Mouse (Mus musculus) gastrocnemius, adult 18-20 months (tissue): ENCODE results near the gene Rps28. TPM values are rescaled to one million over a fixed set of nuclear protein-coding genes. Genes with fewer than 3 reads are reported as not detected.

Source experiments
- DNase-seq: peaks from one replicate; pipeline ENCODE4 v3.0.0; 2021; ENCODE audit warnings: low spot score
- total RNA-seq, 2 experiments: library from RNA; stranded (reverse); gene quantifications; 2 replicates each; pipeline ENCODE4 v1.2.3; 2021

The Rps28 gene
- total RNA-seq, 2 experiments from 2014 or later: 586 to 627 TPM

GRCm38 (mm10) chr17:33812990-33813389 is 11.4 kb downstream of the Rps28 start:
- DNase-seq: no peak

- no peak for DNase-seq
Observed at GRCm38 (mm10) chr17:33812475-33812874, 11.9 kb downstream of the Rps28 start.

DNA sequence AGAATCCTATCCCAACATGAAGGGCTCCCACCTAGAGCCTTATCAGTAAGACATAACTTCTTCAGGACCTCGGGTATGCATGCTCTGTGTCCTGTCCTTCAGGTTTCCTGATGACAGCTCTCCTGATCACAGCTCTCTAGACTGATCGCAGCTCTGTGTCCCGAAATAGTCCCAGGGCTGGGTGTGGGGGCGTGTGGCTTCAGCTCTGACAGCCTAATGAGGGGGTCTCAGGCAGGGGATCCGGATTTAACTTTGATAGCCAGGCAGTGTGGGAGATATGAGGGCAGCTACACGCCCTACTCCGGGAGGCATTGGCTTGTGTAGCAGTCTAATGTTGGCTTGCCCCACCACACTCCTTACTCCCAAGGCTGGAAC is 13.2 kb downstream of the Rps28 start:
- DNase-seq: no peak

DNA sequence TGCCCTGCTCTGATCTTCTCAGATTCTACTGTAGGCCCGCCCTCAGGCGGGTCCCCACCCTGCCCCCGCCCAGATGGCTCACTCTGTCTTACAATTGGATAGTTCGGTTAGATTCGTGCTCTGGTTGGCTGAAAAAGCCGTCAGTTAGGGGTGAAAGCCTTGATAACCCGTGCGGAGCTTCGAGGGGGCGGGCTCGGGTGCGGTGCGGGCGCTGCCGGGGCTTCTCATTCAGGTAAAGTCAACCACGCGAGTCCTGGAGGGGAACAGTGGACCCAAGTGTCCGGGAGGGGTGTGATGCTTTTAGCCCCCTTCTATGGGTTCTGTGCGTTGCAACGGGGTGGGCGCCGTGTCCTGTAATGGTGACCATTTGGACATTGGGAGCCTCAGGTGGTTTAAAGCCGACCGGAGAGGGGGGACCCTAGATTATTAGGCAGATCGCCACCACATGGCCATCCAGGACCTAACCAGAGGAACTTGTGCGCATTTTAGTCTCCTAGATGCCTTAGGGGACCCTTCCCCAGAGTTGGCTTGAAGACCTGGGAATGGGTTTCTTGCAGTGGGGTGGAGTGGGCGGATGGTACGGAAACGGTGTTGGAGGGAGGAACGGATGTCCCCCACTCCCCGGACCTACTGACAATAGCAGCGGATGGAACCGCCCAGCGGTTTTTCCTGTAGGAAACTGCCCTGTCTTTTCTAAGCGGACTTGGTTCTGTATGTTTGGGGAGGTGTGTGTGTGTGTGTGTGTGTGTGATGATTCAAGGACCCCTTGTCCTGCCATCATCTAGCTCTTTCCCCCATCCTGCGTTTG is 13.8 kb downstream of the Rps28 start, which contains the start of gene Kank3:
Kank3 (plus strand) TSS at position 186 of the 808 bp plus-strand sequence.
- peak; percentile 94 for DNase-seq

- DNase-seq: no peak
Observed at GRCm38 (mm10) chr17:33808192-33808591, 16.2 kb downstream of the Rps28 start.

DNA sequence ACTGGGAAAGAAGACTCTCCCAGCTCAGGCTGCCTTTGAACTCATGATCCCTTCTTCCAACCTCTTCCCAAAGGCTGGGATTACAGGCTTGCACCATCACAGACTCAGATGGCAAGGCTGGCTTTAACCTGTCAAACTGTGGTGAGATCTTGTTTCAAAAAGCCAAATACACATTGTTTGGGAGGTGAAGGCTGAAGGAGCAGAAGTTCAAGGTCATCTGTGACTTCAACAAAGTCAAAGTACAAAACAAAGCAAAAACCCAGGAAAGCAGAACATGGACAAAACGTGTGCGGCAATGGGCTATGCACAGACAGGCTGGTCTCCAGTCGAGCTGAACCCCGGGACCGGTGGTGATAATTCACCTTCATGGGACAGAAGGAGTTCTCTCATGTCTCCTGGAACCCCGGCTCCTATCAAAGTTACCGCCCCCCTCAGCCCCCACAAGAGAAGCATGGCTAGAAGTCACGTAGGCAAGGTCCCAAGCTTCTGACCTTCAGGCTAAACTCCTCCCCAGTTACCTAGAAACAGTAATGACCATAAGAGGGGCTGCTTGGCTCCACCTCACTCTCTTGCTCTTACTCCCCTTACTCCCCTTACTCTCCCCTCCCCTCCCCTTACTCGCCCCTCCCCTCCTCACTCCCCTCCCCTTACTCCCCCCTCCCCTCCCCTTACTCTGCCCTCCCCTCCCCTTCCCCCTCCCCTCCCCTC is 17.0 kb downstream of the Rps28 start:
- no peak for DNase-seq

GRCm38 (mm10) chr17:33804745-33805144 is 19.6 kb downstream of the Rps28 start:
- DNase-seq: no peak

- no peak for DNase-seq
Observed at GRCm38 (mm10) chr17:33804205-33804604, 20.2 kb downstream of the Rps28 start.

DNA sequence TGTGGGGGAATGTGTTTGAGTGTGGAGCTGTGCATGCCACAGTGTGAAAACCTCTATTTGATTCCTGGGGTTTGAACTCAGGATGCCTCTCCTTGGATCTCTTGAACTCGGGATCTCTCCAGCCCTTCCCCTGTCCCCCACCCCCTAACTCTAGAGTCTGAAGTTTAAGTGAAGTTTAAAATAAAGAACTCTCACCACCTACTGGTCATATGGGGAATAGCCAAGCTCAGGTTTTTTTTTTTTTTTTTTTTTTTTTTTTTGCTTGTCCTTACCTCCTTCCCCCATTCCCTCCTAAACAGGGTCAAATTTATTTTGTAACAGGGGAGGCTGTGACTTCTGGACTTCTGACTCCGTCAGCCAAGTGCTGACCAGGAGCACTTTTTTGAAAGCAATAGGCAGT is 22.1 kb downstream of the Rps28 start:
- no peak for DNase-seq

- no peak for DNase-seq
Observed at GRCm38 (mm10) chr17:33799277-33799676, 25.1 kb downstream of the Rps28 start.

GRCm38 (mm10) chr17:33798306-33798705 is 26.1 kb downstream of the Rps28 start:
- no peak for DNase-seq

DNA sequence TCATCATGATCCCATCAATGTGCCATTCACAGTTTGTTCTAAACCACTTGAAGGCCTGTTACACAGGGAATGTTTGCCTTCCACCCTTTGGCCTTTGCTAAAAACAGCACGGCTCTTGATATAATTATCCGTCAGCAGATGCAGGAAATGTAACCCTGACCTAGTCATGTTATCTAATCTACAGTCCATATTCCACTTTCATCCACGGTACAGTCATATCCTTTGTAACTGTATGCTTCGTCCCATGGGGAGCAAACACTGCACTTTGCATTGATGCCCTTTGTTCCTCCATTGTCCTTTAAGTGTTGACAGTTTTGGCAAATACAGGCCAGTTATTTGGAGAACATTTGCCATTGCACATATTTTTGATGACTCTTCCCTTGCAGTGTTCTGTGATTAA is 35.6 kb downstream of the Rps28 start:
- DNase-seq: peak; percentile 59

- DNase-seq: no peak
Observed at GRCm38 (mm10) chr17:33786375-33786774, 38.0 kb downstream of the Rps28 start.

- DNase-seq: no peak
Observed at GRCm38 (mm10) chr17:33784939-33785338, 39.4 kb downstream of the Rps28 start.

- DNase-seq: peak; percentile 85
Observed at GRCm38 (mm10) chr17:33783408-33783807, 41.0 kb downstream of the Rps28 start.

DNA sequence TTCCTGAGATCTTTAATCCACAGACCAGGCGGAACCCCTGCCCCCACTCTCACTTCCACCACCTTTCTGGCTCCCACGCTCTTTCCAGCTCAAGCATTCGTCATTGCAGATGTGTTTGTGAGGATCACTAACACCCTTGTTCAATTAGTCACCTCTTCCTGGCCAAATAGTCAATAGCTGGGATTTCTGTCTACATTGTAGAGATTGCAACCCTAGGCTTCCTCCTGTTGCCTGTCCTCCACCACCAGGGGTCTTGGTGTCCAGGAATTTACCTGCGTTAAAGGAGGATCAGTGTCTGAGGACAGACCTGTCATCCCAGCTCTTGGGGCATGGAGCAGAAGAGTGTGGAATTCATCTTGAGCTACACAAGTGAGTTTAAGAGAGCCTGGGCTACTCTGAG is 42.3 kb downstream of the Rps28 start:
- DNase-seq: no peak

DNA sequence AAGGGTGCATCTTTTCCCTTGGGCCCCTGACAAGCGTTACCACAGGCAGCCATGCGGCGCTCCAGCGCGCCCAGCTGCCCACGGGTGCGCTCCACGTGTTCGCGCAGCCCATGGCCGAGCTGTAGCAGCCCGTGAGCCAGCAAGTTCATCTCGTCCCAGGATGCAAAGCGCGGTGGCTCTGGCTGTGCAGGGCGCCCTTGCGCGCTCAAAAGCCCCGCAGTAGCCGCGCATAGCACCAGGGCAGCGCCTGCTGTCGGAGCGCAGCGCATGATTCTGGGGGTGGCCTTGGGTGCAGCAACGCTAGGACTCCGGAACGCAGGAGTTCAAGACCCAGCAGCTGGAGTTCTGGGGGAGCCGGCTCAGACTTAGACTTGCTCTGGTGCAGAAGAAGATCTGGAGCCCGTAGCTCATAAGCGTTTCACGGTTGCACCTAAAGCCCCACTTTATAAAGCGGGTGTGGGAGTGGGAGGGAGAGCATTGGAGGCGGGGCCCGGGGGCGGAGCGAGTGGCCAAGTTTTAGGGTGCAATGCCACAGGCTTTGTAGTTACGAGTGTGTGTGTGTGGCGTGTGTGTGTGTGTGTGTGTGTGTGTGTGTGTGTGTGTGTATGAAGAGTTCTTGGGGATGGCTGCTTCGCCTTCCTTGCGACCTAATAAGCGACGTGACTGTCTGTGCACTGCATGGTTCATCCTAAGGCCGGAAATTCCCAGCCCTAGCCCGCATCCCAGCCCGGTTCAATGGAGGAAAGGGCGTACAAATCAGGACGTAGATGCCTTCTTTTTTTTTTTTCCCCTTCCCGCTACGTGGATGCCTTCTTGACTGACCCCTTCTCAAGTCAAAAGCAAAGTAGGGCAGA is 43.0 kb downstream of the Rps28 start, which contains the start of gene Angptl4:
Angptl4 (minus strand) TSS at position 707 of the 854 bp plus-strand sequence.
- peak; percentile 75 for DNase-seq

DNA sequence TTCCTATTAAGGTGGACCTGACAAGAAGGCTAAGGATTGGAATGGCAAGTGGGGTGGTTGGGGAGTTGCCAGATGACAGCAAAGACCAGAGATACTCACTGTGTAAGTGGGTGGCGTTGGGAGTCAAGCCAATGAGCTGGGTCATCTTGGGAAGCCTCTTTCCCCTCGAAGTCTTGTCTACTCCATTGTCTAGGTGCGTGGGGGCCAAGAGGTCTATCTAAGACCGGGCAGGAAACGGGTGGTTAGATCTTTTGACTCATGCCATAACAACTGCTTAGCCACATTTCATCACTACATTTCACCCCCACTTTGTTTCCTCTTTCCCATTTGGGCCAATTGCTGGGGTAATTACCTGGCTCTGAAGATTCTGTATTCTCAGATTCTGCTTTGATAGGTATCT is 43.9 kb downstream of the Rps28 start:
- no peak for DNase-seq

DNA sequence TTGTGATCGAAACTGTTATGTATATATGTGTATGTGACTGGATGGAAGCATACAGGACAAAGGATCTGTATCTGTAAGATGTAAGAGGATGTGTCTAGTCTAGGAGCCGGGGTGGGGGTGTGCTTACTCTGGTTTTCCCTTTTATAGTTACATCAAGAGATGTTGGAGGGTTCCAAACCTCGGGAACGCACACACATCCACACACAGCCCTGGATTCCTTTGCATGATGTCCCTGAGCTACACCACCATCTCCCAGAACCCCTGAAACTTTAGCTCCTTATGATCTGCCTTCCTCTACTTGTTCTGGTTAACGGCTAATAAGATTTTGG is 44.4 kb downstream of the Rps28 start:
- no peak for DNase-seq

DNA sequence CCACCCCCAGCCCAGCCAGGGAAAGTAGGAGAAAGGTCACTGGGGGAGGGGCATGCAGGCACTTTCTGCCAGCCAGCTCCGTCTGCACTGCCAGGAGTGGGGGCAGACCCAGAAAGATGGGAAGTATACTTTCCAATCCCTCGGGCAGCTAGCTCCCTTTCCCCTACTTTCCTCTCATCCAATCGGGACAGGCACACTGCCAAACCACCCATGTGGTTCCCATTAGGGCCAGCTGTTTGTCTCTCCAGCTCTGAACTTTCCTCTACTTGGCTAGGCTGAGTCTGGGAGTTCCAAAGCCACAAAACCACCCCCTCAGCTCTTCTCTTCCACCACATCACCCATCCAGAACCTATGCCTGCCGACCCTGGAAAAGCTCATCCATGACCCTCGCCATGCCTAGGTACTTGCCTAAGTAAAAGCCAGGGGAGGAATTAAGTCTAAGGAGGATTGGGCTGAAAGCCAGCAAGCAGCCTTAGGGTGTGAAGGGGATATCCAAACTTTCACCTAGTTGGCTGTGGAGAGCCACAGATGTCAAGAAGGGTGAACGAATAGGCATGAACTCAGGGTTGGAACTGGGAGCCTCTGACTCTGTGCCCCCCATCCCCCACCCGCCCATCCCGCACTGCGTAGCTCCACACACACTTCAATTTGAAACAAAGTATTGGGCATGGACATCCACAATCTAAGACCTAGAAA is 44.9 kb downstream of the Rps28 start:
- DNase-seq: peak; percentile 99

GRCm38 (mm10) chr17:33775287-33775686 is 49.1 kb downstream of the Rps28 start:
- DNase-seq: no peak
